Mouse (Mus musculus): ENCODE data around the gene Bub3. TPM values are rescaled to one million over a fixed set of nuclear protein-coding genes. Genes with fewer than 3 reads are reported as not detected.

Gene Bub3
- polyA plus RNA-seq, 1 experiment from 2014 or later, result 212 TPM

Other genes with a start within 250 kb of the Bub3 start
- not detected in 2 replicates for gene Cuzd1, start 237.9 kb upstream of the Bub3 start, polyA plus RNA-seq (2016; fragmentation: Nextera tagmentation; extraction: Ambion mirVana)
- not detected in 2 replicates for gene Fam24b, start 230.7 kb upstream of the Bub3 start, polyA plus RNA-seq (2016; fragmentation: Nextera tagmentation; extraction: Ambion mirVana)
- not detected in 2 replicates for gene Fam24a, start 226.4 kb upstream of the Bub3 start, polyA plus RNA-seq (2016; fragmentation: Nextera tagmentation; extraction: Ambion mirVana)
- 19.8 and 25.3 TPM in 2 replicates for gene 2310057M21Rik, start 197.5 kb upstream of the Bub3 start, polyA plus RNA-seq (2016; fragmentation: Nextera tagmentation; extraction: Ambion mirVana)
- 47.5 and 49.6 TPM in 2 replicates for gene Pstk, start 189.1 kb upstream of the Bub3 start, polyA plus RNA-seq (2016; fragmentation: Nextera tagmentation; extraction: Ambion mirVana)
- 19.0 and 22.4 TPM in 2 replicates for gene Ikzf5, start 149.7 kb upstream of the Bub3 start, polyA plus RNA-seq (2016; fragmentation: Nextera tagmentation; extraction: Ambion mirVana)
- 73.8 and 80.6 TPM in 2 replicates for gene Acadsb, start 149.6 kb upstream of the Bub3 start, polyA plus RNA-seq (2016; fragmentation: Nextera tagmentation; extraction: Ambion mirVana)
- 1.7 and 2.2 TPM in 2 replicates for gene Hmx3, start 17.4 kb upstream of the Bub3 start, polyA plus RNA-seq (2016; fragmentation: Nextera tagmentation; extraction: Ambion mirVana)
- 2.6 and 2.7 TPM in 2 replicates for gene Hmx2, start 11.4 kb upstream of the Bub3 start, polyA plus RNA-seq (2016; fragmentation: Nextera tagmentation; extraction: Ambion mirVana)

All from neural tube, embryonic 12.5 days (tissue).